Mouse (Mus musculus) lung, adult 2 months (tissue): Measurements from ENCODE around the gene Pygb.

Experiments used
- CTCF ChIP-seq: fragments of 200-500 bp; IDR thresholded peaks from 2 replicates; pipeline ENCODE4 v1.5.1; 2011; ENCODE audit warnings: mild to moderate bottlenecking, low read length, control low read depth; ENCODE audit not compliant: insufficient read depth
- POLR2A ChIP-seq: fragments of 200-500 bp; IDR thresholded peaks from 2 replicates; pipeline ENCODE4 v1.6.1; 2011; ENCODE audit warnings: low read depth, mild to moderate bottlenecking, control low read depth, low read length, borderline replicate concordance; ENCODE audit errors: extremely low read depth

GRCm38 (mm10) chr2:150877561-150877960 lies 91.0 kb downstream of the Pygb start:
- TF ChIP-seq CTCF = no peak
- no peak for TF ChIP-seq POLR2A
